Mouse (Mus musculus): ENCODE data around the gene Lrba. TPM values are rescaled to one million over a fixed set of nuclear protein-coding genes. Genes with fewer than 3 reads are reported as not detected.

The Lrba gene
- polyA plus RNA-seq, 1 experiment from 2014 or later, result 4.1 TPM

DNA sequence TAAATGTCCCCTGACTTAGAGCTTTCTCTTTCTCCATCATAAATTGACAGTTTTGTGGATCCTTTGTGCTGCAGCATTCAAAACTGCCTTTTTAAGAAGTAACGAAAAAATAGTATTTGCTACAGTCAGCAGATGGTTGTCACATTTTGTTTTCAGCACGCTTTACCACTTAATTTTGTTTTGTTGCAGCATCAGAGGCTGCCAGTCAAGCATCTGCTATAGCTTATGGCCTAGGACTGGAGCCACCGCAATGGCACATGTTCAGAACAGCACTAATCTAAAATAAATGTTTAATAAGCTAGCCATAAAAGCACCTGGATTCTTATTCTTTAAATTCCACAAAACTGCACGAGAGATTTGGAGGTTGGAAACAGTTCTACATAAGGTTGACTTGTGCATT lies 520.9 kb downstream of the Lrba start:
- Histone ChIP-seq H3K27me3 (ENCODE audit: control insufficient read depth, insufficient read depth, low read length) (no peaks in the 10 kb centered on the region), H3K9me3 (replicated peaks; ENCODE audit: control insufficient read depth, low read length) (no peaks in the 10 kb centered on the region), H3K4me1 (ENCODE audit: control insufficient read depth, insufficient read depth, low read length) (no peaks in the 10 kb centered on the region), H3K4me2 (no peak overlapping the region), H3K9ac (ENCODE audit: low read depth, low read length) (no peak overlapping the region), H3K4me3 (ENCODE audit: low read depth, low read length) (no peak overlapping the region), H3K27ac (ENCODE audit: low read depth, low read length) (no peak overlapping the region), H3K36me3 (ENCODE audit: control insufficient read depth, insufficient read depth, low read length) (no peaks in the 10 kb centered on the region)
- ATAC-seq (replicated peaks; ENCODE audit: insufficient number of reproducible peaks, low FRiP score, low TSS enrichment), result no peak
- 81% methylated on average over 4 of the region's 4 CpGs for WGBS (ENCODE audit: insufficient replicate concordance)

DNA sequence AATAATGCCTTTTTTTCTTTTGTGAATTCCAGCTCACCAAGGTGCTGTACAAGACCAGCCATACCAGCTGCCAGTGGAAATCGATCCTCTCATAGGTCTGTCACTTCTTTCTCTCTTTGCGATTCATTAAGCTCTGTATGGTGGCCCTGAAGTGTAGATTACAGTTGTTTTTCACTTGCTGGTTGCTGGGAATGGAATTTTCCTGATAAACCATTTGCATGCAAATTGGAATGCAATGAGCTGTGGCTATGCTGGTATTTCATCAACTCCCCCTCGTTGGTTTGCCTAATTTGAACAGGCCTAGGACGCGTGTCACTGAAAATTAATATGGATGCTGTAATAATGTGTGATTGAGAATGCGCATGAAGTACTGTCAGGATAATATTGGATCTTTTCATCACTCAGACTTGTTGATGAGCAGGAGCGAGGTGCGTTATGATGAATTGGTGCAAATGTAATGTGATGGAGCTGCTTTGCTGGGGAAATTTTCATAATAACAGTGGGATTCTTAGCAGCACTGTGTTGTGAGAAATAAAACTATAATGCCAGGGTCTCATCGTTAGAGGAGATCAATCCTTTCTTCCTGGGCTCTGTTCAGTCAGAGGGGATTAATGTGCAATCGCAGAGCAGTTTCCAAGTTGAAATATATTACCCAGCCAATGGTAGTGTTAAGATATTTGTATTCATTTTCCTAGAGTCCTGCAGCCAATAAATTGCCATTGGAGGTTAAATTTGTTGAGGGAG lies 521.5 kb downstream of the Lrba start:
- Histone ChIP-seq H3K9ac (ENCODE audit: low read depth, low read length) (no peak overlapping the region), H3K4me3 (ENCODE audit: low read depth, low read length) (no peak overlapping the region), H3K4me1 (ENCODE audit: control insufficient read depth, insufficient read depth, low read length) (no peaks in the 10 kb centered on the region), H3K4me2 (no peak overlapping the region), H3K27ac (ENCODE audit: low read depth, low read length) (no peak overlapping the region), H3K9me3 (replicated peaks; ENCODE audit: control insufficient read depth, low read length) (no peaks in the 10 kb centered on the region), H3K36me3 (ENCODE audit: control insufficient read depth, insufficient read depth, low read length) (no peaks in the 10 kb centered on the region), H3K27me3 (ENCODE audit: control insufficient read depth, insufficient read depth, low read length) (no peaks in the 10 kb centered on the region)
- 68% methylated on average over 10 of the region's 10 CpGs for WGBS (ENCODE audit: insufficient replicate concordance)
- ATAC-seq (replicated peaks; ENCODE audit: insufficient number of reproducible peaks, low FRiP score, low TSS enrichment), result no peak

DNA sequence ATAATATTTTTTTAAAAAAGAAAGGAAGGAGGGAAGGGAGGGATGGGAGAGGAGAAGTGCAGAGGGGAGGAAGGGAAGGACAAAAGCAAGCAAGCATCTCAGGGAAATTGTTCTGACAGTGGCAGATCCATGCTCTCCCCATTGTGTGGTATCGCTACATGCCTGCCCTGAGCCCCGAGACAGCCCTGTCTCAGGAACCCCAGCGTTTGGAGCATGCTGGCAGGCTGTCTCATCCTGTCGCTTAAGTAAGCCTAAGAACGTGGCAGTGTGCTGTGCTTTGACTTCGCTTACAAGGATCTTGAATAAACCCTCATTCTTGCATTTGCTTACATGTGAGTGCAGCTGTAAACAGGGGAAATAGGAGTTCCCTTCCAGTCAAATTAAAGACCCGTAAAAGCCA lies 526.2 kb downstream of the Lrba start:
- no peaks in the 10 kb centered on the region for H3K4me1 ChIP-seq (ENCODE audit: control insufficient read depth, insufficient read depth, low read length)
- no peak overlapping the region for H3K4me3 ChIP-seq (ENCODE audit: low read depth, low read length)
- H3K9ac ChIP-seq (ENCODE audit: low read depth, low read length), result no peak overlapping the region
- no peaks in the 10 kb centered on the region for H3K27me3 ChIP-seq (ENCODE audit: control insufficient read depth, insufficient read depth, low read length)
- no peak overlapping the region for H3K4me2 ChIP-seq
- no peak overlapping the region for H3K27ac ChIP-seq (ENCODE audit: low read depth, low read length)
- ATAC-seq (replicated peaks; ENCODE audit: insufficient number of reproducible peaks, low FRiP score, low TSS enrichment), result no peak
- 45% methylated on average over 7 of the region's 7 CpGs for WGBS (ENCODE audit: insufficient replicate concordance)
- H3K9me3 ChIP-seq (replicated peaks; ENCODE audit: control insufficient read depth, low read length), result no peaks in the 10 kb centered on the region
- H3K36me3 ChIP-seq (ENCODE audit: control insufficient read depth, insufficient read depth, low read length), result no peaks in the 10 kb centered on the region

DNA sequence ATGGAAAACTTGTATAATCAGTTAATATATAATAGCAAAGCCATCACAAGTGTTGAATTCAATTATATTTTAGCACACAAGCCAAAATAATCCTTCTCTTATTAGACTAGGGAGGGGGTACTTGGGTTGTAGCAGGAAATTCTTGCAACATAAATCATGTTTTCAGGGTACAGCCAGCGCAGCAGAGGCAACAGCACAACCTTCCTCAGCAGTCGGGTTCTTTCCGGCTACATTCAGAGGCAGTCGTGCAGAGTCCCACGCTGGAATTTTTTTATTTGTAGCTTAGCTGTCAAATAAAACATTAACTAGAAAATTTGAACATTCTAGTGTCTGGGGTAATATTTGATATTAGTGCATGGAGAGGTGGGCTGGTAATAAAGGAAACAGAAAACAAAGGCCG lies 529.7 kb downstream of the Lrba start:
- Histone ChIP-seq H3K4me3 (ENCODE audit: low read depth, low read length) (no peak overlapping the region), H3K9ac (ENCODE audit: low read depth, low read length) (no peak overlapping the region), H3K27me3 (ENCODE audit: control insufficient read depth, insufficient read depth, low read length) (no peaks in the 10 kb centered on the region), H3K4me1 (ENCODE audit: control insufficient read depth, insufficient read depth, low read length) (no peaks in the 10 kb centered on the region), H3K36me3 (ENCODE audit: control insufficient read depth, insufficient read depth, low read length) (no peaks in the 10 kb centered on the region), H3K9me3 (replicated peaks; ENCODE audit: control insufficient read depth, low read length) (no peaks in the 10 kb centered on the region), H3K4me2 (no peak overlapping the region), H3K27ac (ENCODE audit: low read depth, low read length) (no peak overlapping the region)
- ATAC-seq (replicated peaks; ENCODE audit: insufficient number of reproducible peaks, low FRiP score, low TSS enrichment), result no peak
- WGBS (ENCODE audit: insufficient replicate concordance), result 76% methylated on average over 6 of the region's 6 CpGs

DNA sequence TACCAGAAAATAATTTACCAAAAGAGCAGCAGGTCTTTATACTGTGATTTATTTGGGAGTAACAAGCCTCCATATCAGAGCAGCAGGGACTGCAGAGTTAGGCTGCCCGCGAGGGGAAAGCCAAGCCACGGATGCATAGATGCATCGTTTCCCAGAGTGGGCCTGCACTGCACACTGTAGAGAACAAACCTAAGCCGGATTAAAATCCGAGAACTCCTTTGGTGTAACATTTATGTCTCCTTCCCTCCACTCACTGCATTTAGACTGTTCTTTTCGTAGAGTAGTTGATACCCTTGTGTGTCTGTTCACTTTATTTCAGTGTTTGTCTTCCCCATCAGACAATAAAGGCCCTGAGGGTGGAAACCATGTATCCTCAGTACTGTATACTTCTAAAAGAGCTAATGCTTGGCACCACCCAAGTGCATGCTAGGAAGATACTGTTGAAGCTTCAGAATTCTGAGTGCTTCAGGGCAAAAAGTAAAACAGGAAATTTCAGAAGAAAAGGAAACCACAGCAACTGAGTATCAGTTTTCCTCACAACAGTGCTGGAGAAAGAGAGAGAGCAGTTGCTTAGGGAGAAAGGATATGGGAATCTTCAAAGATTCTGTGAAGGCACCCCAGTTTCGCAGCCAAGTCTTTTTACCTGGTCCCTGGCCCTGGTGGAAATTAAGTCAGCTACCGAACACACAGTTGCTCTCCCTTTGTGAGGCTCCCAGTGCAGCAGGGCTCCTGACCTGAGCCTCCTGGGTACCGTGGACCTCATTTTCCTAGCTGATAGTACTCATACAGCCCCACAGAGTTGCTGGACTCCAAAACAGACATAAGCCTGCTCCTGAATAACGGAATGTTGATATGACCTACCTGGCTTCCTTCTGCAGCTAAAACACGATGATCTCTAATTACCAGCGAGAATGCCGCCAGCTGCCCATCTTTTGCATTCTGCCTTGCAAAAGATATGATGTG lies 530.4 kb downstream of the Lrba start:
- Histone ChIP-seq H3K27me3 (ENCODE audit: control insufficient read depth, insufficient read depth, low read length) (no peaks in the 10 kb centered on the region), H3K4me2 (no peak overlapping the region), H3K4me1 (ENCODE audit: control insufficient read depth, insufficient read depth, low read length) (no peaks in the 10 kb centered on the region), H3K9me3 (replicated peaks; ENCODE audit: control insufficient read depth, low read length) (no peaks in the 10 kb centered on the region), H3K9ac (ENCODE audit: low read depth, low read length) (no peak overlapping the region), H3K36me3 (ENCODE audit: control insufficient read depth, insufficient read depth, low read length) (no peaks in the 10 kb centered on the region), H3K4me3 (ENCODE audit: low read depth, low read length) (no peak overlapping the region), H3K27ac (ENCODE audit: low read depth, low read length) (no peak overlapping the region)
- 78% methylated on average over 14 of the region's 14 CpGs for WGBS (ENCODE audit: insufficient replicate concordance)
- ATAC-seq (replicated peaks; ENCODE audit: insufficient number of reproducible peaks, low FRiP score, low TSS enrichment), result no peak

DNA sequence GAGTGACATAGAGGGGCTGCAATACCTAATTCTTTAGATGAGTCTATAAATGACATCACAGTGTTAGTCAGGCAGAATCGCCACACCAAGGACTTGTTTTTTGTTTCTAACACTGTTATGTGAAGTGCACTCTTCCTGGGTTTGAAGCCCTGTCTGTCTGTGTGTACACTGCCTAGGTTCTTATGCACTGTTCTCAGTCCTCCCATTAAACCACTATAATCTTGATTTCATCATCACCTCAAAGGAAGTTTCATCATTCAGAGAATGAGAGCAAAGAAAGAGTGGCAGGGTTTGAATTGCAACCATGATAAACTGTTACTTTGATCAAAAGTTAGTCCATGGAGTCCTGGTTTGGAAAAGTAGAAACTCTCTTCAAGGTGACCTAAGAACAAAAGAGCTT lies 532.1 kb downstream of the Lrba start:
- Histone ChIP-seq H3K4me3 (ENCODE audit: low read depth, low read length) (no peak overlapping the region), H3K36me3 (ENCODE audit: control insufficient read depth, insufficient read depth, low read length) (no peaks in the 10 kb centered on the region), H3K9ac (ENCODE audit: low read depth, low read length) (no peak overlapping the region), H3K9me3 (replicated peaks; ENCODE audit: control insufficient read depth, low read length) (no peaks in the 10 kb centered on the region), H3K27me3 (ENCODE audit: control insufficient read depth, insufficient read depth, low read length) (no peaks in the 10 kb centered on the region), H3K4me1 (ENCODE audit: control insufficient read depth, insufficient read depth, low read length) (no peaks in the 10 kb centered on the region), H3K4me2 (no peak overlapping the region), H3K27ac (ENCODE audit: low read depth, low read length) (no peak overlapping the region)
- 73% methylated on average over 1 of the region's 1 CpGs for WGBS (ENCODE audit: insufficient replicate concordance)
- ATAC-seq (replicated peaks; ENCODE audit: insufficient number of reproducible peaks, low FRiP score, low TSS enrichment), result no peak

DNA sequence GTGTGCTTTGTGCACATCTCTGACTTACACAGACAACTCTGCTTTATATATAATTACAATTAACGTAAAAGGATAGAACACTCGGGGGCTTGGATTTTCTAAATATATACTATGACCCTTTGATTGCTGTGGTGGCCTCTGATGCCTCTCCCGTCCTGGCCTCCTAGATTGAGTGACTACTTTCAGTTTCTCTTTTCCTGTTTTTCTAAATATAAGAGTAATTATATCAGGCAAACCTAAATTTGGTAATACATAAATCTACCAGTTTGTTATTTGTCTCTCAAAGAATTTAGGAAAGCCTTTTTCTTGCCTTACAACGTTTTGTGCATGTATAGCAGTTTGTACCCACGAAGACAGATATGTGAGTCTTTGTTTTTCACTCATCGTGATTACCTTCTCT lies 534.2 kb downstream of the Lrba start:
- Histone ChIP-seq H3K27ac (ENCODE audit: low read depth, low read length) (no peak overlapping the region), H3K27me3 (ENCODE audit: control insufficient read depth, insufficient read depth, low read length) (no peaks in the 10 kb centered on the region), H3K4me2 (peak overlapping the region; percentile 19; the same call in 1 of the 2 replicates), H3K4me3 (ENCODE audit: low read depth, low read length) (no peak overlapping the region), H3K9me3 (replicated peaks; ENCODE audit: control insufficient read depth, low read length) (no peaks in the 10 kb centered on the region), H3K36me3 (ENCODE audit: control insufficient read depth, insufficient read depth, low read length) (no peaks in the 10 kb centered on the region), H3K4me1 (ENCODE audit: control insufficient read depth, insufficient read depth, low read length) (no peaks in the 10 kb centered on the region), H3K9ac (ENCODE audit: low read depth, low read length) (no peak overlapping the region)
- 63% methylated on average over 6 of the region's 6 CpGs for WGBS (ENCODE audit: insufficient replicate concordance)
- ATAC-seq (replicated peaks; ENCODE audit: insufficient number of reproducible peaks, low FRiP score, low TSS enrichment), result no peak

DNA sequence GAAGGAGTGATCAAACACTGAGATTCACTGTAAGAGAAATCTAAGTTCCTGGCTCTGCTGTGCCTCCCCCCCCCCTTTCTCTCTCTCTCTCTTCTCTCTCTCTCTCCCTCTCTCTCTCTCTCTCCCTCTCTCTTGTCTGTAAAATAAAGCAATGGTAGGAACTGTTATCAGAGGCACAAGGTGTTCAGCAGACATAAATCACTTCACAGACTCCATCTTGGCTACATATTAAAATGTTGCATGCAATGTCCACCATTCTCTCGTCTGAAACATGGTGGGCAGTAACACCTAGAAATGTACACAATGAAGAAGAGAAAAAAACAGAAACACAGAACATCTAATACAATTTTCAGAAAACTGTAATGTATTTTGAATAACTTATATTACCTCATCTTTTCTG lies 534.9 kb downstream of the Lrba start:
- H3K36me3 ChIP-seq (ENCODE audit: control insufficient read depth, insufficient read depth, low read length), result no peaks in the 10 kb centered on the region
- no peak overlapping the region for H3K9ac ChIP-seq (ENCODE audit: low read depth, low read length)
- 83% methylated on average over 1 of the region's 1 CpGs for WGBS (ENCODE audit: insufficient replicate concordance)
- H3K4me2 ChIP-seq, result no peak overlapping the region
- H3K27me3 ChIP-seq (ENCODE audit: control insufficient read depth, insufficient read depth, low read length), result no peaks in the 10 kb centered on the region
- no peak overlapping the region for H3K4me3 ChIP-seq (ENCODE audit: low read depth, low read length)
- no peak overlapping the region for H3K27ac ChIP-seq (ENCODE audit: low read depth, low read length)
- no peaks in the 10 kb centered on the region for H3K9me3 ChIP-seq (replicated peaks; ENCODE audit: control insufficient read depth, low read length)
- no peaks in the 10 kb centered on the region for H3K4me1 ChIP-seq (ENCODE audit: control insufficient read depth, insufficient read depth, low read length)
- ATAC-seq (replicated peaks; ENCODE audit: insufficient number of reproducible peaks, low FRiP score, low TSS enrichment), result no peak

All from heart, embryonic 11.5 days (tissue).